Mouse (Mus musculus) embryonic facial prominence, embryonic 10.5 days (tissue): ENCODE measurements around the gene Pik3c2g. TPM values are rescaled to one million over a fixed set of nuclear protein-coding genes. Genes with fewer than 3 reads are reported as not detected.

ENCODE experiments used
- DNase-seq: peaks from one replicate; pipeline ENCODE4 v3.0.0-alpha.2; 2017; ENCODE audit warnings: low spot score
- H3K27ac ChIP-seq: fragments of 300-500 bp; sonication (generic); replicated peaks from 2 replicates; pipeline ENCODE4 v1.5.1; 2016; ENCODE audit warnings: mild to moderate bottlenecking
- H3K27me3 ChIP-seq: fragments of 300-500 bp; sonication (generic); replicated peaks from 2 replicates; pipeline ENCODE4 v1.6.1; 2016; ENCODE audit warnings: low read depth, mild to moderate bottlenecking; ENCODE audit not compliant: poor library complexity, severe bottlenecking
- H3K36me3 ChIP-seq: fragments of 300-500 bp; sonication (generic); replicated peaks from 2 replicates; pipeline ENCODE4 v1.6.1; 2016; ENCODE audit warnings: mild to moderate bottlenecking, moderate library complexity
- H3K4me1 ChIP-seq: fragments of 300-500 bp; sonication (generic); 2 replicates; pipeline ENCODE4 v1.6.1; 2016
- H3K4me3 ChIP-seq: fragments of 300-500 bp; sonication (generic); 2 replicates; pipeline ENCODE4 v1.5.1; 2016; ENCODE audit warnings: mild to moderate bottlenecking, moderate library complexity
- H3K9me3 ChIP-seq: fragments of 300-500 bp; sonication (generic); 2 replicates; pipeline ENCODE4 v1.6.1; 2016; ENCODE audit warnings: mild to moderate bottlenecking
- WGBS: fragments of 180-500 bp; shearing (Covaris S2); methylation state at CpG from one replicate; pipeline ENCODE4 v1.1.7; 2016; 5-methylcytosine and 5-hydroxymethylcytosine counted together
- polyA plus RNA-seq: library from polyadenylated mRNA; unstranded; fragments of >200 nt; fragmentation: Nextera tagmentation; extraction: Ambion mirVana; gene quantifications from 2 replicates; pipeline ENCODE4 v1.2.1, GENCODE M21; 2016

Gene Pik3c2g
- polyA plus RNA-seq, 1 experiment from 2014 or later: 0.25 TPM

- Histone ChIP-seq H3K9me3 (no peaks in the 10 kb centered on the region), H3K36me3 (no peaks in the 10 kb centered on the region), H3K4me3 (no peak overlapping the region), H3K27me3 (no peaks in the 10 kb centered on the region), H3K4me1 (peaks cover 3% of the 10 kb centered on the region; the same call in 1 of the 2 replicates), H3K27ac (no peak overlapping the region)
- 92% methylated on average over 8 of the region's 8 CpGs for WGBS
- no peak for DNase-seq
Observed at GRCm38 (mm10) chr6:139799541-139800226, 212.7 kb downstream of the Pik3c2g start.

GRCm38 (mm10) chr6:139821916-139822315 is 234.9 kb downstream of the Pik3c2g start:
- Histone ChIP-seq H3K4me3 (no peak overlapping the region), H3K9me3 (no peaks in the 10 kb centered on the region), H3K4me1 (0 out of 2 replicates have a peak, but pooled peaks cover 3% of the 10 kb centered on the region), H3K27ac (no peak overlapping the region), H3K36me3 (no peaks in the 10 kb centered on the region), H3K27me3 (no peaks in the 10 kb centered on the region)
- DNase-seq: no peak
- WGBS: 86% methylated on average over 8 of the region's 8 CpGs

DNA sequence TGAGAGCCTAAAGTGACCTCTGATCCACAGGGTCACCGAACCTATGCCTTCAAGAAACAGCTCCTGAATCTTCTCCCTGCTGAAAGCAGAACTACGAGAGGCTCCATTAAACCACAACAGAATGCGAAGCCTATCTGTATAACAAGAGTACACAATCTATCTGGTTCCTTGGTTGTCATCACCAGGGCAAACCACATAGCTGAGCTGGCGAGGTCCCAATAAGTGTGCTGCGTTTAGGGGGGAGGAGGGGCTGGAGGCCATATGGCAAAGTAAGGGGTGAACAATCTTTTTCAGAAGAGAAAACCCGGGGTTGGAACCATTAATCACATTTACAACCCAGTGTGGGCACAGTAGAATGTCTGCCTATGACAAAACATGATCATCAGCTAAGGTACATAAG is 251.2 kb downstream of the Pik3c2g start:
- Histone ChIP-seq H3K27me3 (no peaks in the 10 kb centered on the region), H3K4me1 (no peaks in the 10 kb centered on the region), H3K27ac (no peak overlapping the region), H3K36me3 (no peaks in the 10 kb centered on the region), H3K9me3 (no peaks in the 10 kb centered on the region), H3K4me3 (no peak overlapping the region)
- 89% methylated on average over 6 of the region's 6 CpGs for WGBS
- no peak for DNase-seq

DNA sequence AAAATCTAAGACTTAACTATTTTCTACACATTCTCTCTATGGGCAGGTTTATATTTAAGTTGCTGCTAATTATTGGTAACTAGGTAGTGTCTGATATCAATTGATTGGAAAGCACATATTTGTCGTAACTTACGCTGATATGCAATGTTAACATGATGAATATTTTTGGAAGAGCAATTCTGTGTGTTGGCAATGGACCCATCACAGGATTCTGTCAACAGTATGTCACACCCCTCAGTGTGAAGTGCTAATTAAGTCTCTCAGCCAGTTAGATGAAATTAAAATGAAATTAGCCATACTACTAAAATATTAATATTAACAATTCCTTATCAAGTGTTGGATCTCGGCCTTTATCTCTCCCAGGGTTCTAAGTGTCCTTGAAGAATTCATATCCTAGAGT is 251.7 kb downstream of the Pik3c2g start:
- no peak for DNase-seq
- H3K27me3 ChIP-seq: no peaks in the 10 kb centered on the region
- H3K9me3 ChIP-seq: no peaks in the 10 kb centered on the region
- no peaks in the 10 kb centered on the region for H3K4me1 ChIP-seq
- H3K27ac ChIP-seq: no peak overlapping the region
- H3K36me3 ChIP-seq: no peaks in the 10 kb centered on the region
- WGBS: 89% methylated on average over 3 of the region's 3 CpGs
- H3K4me3 ChIP-seq: no peak overlapping the region

DNA sequence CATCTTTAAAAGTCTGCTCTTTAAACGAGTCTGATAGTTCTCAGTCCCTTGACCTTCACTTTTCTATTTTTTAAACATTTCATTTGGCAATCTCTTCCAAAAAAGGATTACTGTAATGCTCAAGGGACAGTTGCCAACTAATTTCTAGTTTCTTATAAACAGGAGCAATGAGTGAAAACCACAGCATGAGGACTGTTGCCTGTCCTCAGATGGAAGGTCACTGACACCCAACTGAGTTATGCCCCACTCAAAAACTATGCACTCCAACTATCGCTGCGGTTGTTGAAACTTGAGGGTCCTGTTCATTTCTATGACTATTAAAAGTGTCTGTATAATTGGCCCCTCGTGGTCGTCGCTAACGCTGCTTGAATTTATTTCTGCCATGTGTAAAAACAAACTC is 252.9 kb downstream of the Pik3c2g start:
- no peaks in the 10 kb centered on the region for H3K4me1 ChIP-seq
- H3K36me3 ChIP-seq: no peaks in the 10 kb centered on the region
- 86% methylated on average over 7 of the region's 7 CpGs for WGBS

DNA sequence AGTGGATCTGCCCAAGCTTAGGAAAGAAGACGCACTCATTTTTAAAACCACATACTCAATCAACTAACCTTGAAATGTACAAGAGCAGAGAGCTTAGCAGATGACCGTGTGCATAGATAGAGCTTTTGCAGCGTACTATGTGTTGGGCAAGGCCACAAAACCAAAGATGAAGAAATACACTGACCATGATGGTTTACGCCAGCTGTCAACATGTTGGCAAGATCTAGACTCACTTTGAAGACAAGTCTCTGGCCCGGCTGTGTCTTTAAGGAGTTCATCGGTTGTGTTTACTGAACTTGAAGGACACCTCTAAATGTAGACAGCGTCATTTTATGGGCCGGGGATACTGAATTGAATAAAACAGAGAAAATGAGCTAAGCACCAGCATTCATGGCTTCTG is 254.3 kb downstream of the Pik3c2g start:
- H3K4me3 ChIP-seq: no peak overlapping the region
- no peaks in the 10 kb centered on the region for H3K4me1 ChIP-seq
- no peak overlapping the region for H3K27ac ChIP-seq
- 92% methylated on average over 8 of the region's 8 CpGs for WGBS
- no peaks in the 10 kb centered on the region for H3K9me3 ChIP-seq
- DNase-seq: no peak
- H3K27me3 ChIP-seq: no peaks in the 10 kb centered on the region
- no peaks in the 10 kb centered on the region for H3K36me3 ChIP-seq

More for the DNA sequence above, 252.9 kb downstream of the Pik3c2g start:
- H3K27me3 ChIP-seq: no peaks in the 10 kb centered on the region
- H3K4me3 ChIP-seq: no peak overlapping the region
- no peak for DNase-seq
- H3K27ac ChIP-seq: no peak overlapping the region
- no peaks in the 10 kb centered on the region for H3K9me3 ChIP-seq

DNA sequence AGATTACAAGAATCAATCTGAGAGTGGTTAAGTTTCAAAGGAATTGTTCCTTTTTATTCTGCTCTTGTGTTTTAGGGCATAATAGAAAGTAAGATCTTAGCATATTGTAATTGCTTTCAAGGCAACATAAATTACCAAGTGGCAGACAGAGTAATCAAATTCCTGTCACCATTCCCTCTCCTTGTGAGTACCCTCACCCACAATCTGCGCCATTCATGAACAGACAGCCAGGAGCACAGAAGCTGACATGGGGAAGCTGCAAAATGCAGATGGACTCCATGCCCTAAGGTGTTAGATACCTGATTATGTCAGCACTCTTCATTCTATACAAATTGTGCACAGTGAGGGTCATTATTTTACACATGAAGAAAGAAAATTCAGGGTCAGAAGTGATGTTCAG is 255.6 kb downstream of the Pik3c2g start:
- Histone ChIP-seq H3K4me1 (no peaks in the 10 kb centered on the region), H3K9me3 (no peaks in the 10 kb centered on the region), H3K27ac (no peak overlapping the region), H3K27me3 (no peaks in the 10 kb centered on the region), H3K36me3 (no peaks in the 10 kb centered on the region), H3K4me3 (no peak overlapping the region)
- 90% methylated on average over 1 of the region's 1 CpGs for WGBS
- DNase-seq: no peak

GRCm38 (mm10) chr6:139843531-139843930 is 256.5 kb downstream of the Pik3c2g start:
- Histone ChIP-seq H3K4me1 (no peaks in the 10 kb centered on the region), H3K27ac (no peak overlapping the region), H3K27me3 (no peaks in the 10 kb centered on the region), H3K9me3 (no peaks in the 10 kb centered on the region), H3K4me3 (no peak overlapping the region), H3K36me3 (no peaks in the 10 kb centered on the region)
- no peak for DNase-seq
- WGBS: 55% methylated on average over 4 of the region's 4 CpGs

- Histone ChIP-seq H3K9me3 (no peaks in the 10 kb centered on the region), H3K4me3 (no peak overlapping the region), H3K36me3 (no peaks in the 10 kb centered on the region), H3K27me3 (no peaks in the 10 kb centered on the region), H3K27ac (no peak overlapping the region), H3K4me1 (no peaks in the 10 kb centered on the region)
- WGBS: 77% methylated on average over 7 of the region's 7 CpGs
- no peak for DNase-seq
Observed at GRCm38 (mm10) chr6:139846889-139847544, 260.0 kb downstream of the Pik3c2g start.

DNA sequence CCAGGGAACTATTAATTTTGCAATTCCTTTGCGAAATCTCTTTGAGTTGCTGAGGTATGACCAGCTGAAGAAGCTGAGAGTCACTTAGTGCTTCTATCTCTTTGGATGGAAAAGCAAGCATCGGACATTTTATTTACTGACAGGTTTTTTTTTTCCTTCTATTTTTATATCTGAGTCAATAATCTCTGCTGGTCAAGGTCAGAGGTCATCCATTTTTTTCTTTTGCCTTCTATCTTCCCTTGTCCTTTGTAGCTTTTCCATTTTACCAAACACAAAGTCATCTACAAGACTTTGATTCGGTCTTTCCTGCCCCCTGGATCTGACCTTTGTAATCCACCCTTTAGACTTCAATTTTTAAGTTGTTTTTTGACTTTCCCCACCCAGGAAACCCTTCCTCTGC is 262.9 kb downstream of the Pik3c2g start:
- Histone ChIP-seq H3K4me1 (no peaks in the 10 kb centered on the region), H3K27ac (no peak overlapping the region), H3K27me3 (no peaks in the 10 kb centered on the region), H3K36me3 (no peaks in the 10 kb centered on the region), H3K4me3 (no peak overlapping the region), H3K9me3 (no peaks in the 10 kb centered on the region)
- 81% methylated on average over 3 of the region's 3 CpGs for WGBS
- DNase-seq: no peak

- no peaks in the 10 kb centered on the region for H3K36me3 ChIP-seq
- 91% methylated on average over 21 of the region's 21 CpGs for WGBS
- no peak overlapping the region for H3K4me3 ChIP-seq
- no peak for DNase-seq
- no peaks in the 10 kb centered on the region for H3K27me3 ChIP-seq
- H3K4me1 ChIP-seq: no peaks in the 10 kb centered on the region
- H3K9me3 ChIP-seq: no peaks in the 10 kb centered on the region
- no peak overlapping the region for H3K27ac ChIP-seq
Observed at GRCm38 (mm10) chr6:139851705-139852603, 264.9 kb downstream of the Pik3c2g start.

DNA sequence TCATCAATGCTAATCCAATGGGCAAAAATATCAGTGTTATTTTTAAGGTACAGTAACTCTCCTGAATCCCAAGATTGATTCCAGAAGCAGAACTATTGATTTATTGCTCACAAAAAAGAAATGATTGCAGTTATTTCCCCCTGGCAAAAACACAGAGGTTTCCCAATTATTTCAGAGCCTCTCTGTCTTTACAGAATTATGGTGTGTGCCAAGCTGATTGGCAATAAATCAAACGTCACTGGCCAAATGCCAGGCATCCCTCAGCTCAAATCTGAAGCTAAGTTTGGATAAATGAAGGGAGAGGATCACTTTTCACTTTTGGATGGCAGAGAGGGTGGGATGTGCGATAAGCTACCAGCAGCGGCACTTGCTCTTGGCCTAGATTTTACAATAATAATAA is 265.8 kb downstream of the Pik3c2g start:
- no peaks in the 10 kb centered on the region for H3K9me3 ChIP-seq
- H3K4me1 ChIP-seq: no peaks in the 10 kb centered on the region
- 95% methylated on average over 3 of the region's 3 CpGs for WGBS
- H3K36me3 ChIP-seq: no peaks in the 10 kb centered on the region
- H3K4me3 ChIP-seq: no peak overlapping the region
- DNase-seq: no peak
- H3K27me3 ChIP-seq: no peaks in the 10 kb centered on the region
- no peak overlapping the region for H3K27ac ChIP-seq
